Mouse (Mus musculus) bone marrow, adult 2 months (tissue): ENCODE results near the gene Erc1. TPM values are rescaled to one million over a fixed set of nuclear protein-coding genes. Genes with fewer than 3 reads are reported as not detected.
A peak's percentile ranks its signal among the peaks of the same experiment; 100 is the strongest.

Experiments used
- H3K27ac ChIP-seq: fragments of 200-500 bp; 2 replicates; pipeline ENCODE4 v1.5.1; 2012; ENCODE audit warnings: low read depth, mild to moderate bottlenecking, control low read depth, inconsistent platforms, low read length; ENCODE audit not compliant: control insufficient read depth, poor library complexity, insufficient read depth
- H3K4me1 ChIP-seq: fragments of 200-500 bp; 2 replicates; pipeline ENCODE4 v1.6.1; 2011; ENCODE audit warnings: low read length; ENCODE audit not compliant: control insufficient read depth, insufficient read depth
- H3K4me3 ChIP-seq: fragments of 200-500 bp; replicated peaks from 2 replicates; pipeline ENCODE3; 2011; ENCODE audit warnings: mild to moderate bottlenecking, low read depth, low read length, control low read depth; ENCODE audit not compliant: control insufficient read depth
- CTCF ChIP-seq: fragments of 200-500 bp; IDR thresholded peaks from 2 replicates; pipeline ENCODE4 v1.5.1; 2011; ENCODE audit warnings: low read length, control low read depth; ENCODE audit not compliant: control insufficient read depth, insufficient read depth
- POLR2A ChIP-seq: fragments of 200-500 bp; IDR thresholded peaks from 2 replicates; pipeline ENCODE4 v1.6.1; 2011; ENCODE audit warnings: low read depth, mild to moderate bottlenecking, control low read depth, low read length, borderline replicate concordance; ENCODE audit not compliant: control insufficient read depth
- WGBS: fragments of 180-500 bp; shearing (Covaris S2); methylation state at CpG from one replicate; pipeline ENCODE4 v1.1.7; 2018; 5-methylcytosine and 5-hydroxymethylcytosine counted together
- polyA plus RNA-seq: library from polyadenylated mRNA; stranded (reverse); fragments of >200 nt; gene quantifications from 2 replicates; pipeline ENCODE4 v1.2.4, GENCODE M21; 2011; ENCODE audit warnings: low replicate concordance; ENCODE audit not compliant: missing spikeins, insufficient read depth, insufficient read length

Gene Erc1
- polyA plus RNA-seq, 1 experiment, result 9.8 TPM

GRCm38 (mm10) chr6:119792562-119792961 is 55.4 kb downstream of the Erc1 start:
- Histone ChIP-seq H3K27ac (no peak overlapping the region), H3K4me1 (no peaks in the 10 kb centered on the region), H3K4me3 (no peak overlapping the region)
- 42% methylated on average over 2 of the region's 2 CpGs for WGBS
- TF ChIP-seq POLR2A (no peak), CTCF (0 out of 2 replicates have a peak, but pooled peaks have one; percentile 24)

GRCm38 (mm10) chr6:119782416-119782815 is 65.6 kb downstream of the Erc1 start:
- H3K4me3 ChIP-seq, result no peak overlapping the region
- no peak for TF ChIP-seq CTCF
- no peak for TF ChIP-seq POLR2A
- no peak overlapping the region for H3K27ac ChIP-seq
- H3K4me1 ChIP-seq, result no peaks in the 10 kb centered on the region
- 89% methylated on average over 2 of the region's 2 CpGs for WGBS

- Histone ChIP-seq H3K4me1 (no peaks in the 10 kb centered on the region), H3K4me3 (no peak overlapping the region), H3K27ac (no peak overlapping the region)
- no peak for TF ChIP-seq CTCF
- no peak for TF ChIP-seq POLR2A
- 82% methylated on average over 3 of the region's 3 CpGs for WGBS
Measured at GRCm38 (mm10) chr6:119781109-119781508, 66.9 kb downstream of the Erc1 start.

- Histone ChIP-seq H3K27ac (no peak overlapping the region), H3K4me3 (no peak overlapping the region), H3K4me1 (no peaks in the 10 kb centered on the region)
- 28% methylated on average over 1 of the region's 1 CpGs for WGBS
- TF ChIP-seq CTCF (no peak), POLR2A (no peak)
Measured at GRCm38 (mm10) chr6:119768778-119769177, 79.2 kb downstream of the Erc1 start.

- TF ChIP-seq CTCF, result no peak
- no peak for TF ChIP-seq POLR2A
- H3K4me3 ChIP-seq, result no peak overlapping the region
- no peak overlapping the region for H3K27ac ChIP-seq
- WGBS, result 85% methylated on average over 3 of the region's 3 CpGs
- no peaks in the 10 kb centered on the region for H3K4me1 ChIP-seq
Measured at GRCm38 (mm10) chr6:119764355-119764754, 83.6 kb downstream of the Erc1 start.

- H3K4me1 ChIP-seq, result no peaks in the 10 kb centered on the region
- TF ChIP-seq CTCF, result no peak
- TF ChIP-seq POLR2A, result no peak
- 74% methylated on average over 3 of the region's 3 CpGs for whole genome bisulfite sequencing
- no peak overlapping the region for H3K27ac ChIP-seq
- no peak overlapping the region for H3K4me3 ChIP-seq
Measured at GRCm38 (mm10) chr6:119759866-119760265, 88.1 kb downstream of the Erc1 start.

- no peak for TF ChIP-seq POLR2A
- no peak for TF ChIP-seq CTCF
- no peak overlapping the region for H3K4me3 ChIP-seq
- 89% methylated on average over 2 of the region's 2 CpGs for WGBS
- no peak overlapping the region for H3K27ac ChIP-seq
- no peaks in the 10 kb centered on the region for H3K4me1 ChIP-seq
Measured at GRCm38 (mm10) chr6:119758490-119758889, 89.5 kb downstream of the Erc1 start.

- no peak for TF ChIP-seq CTCF
- TF ChIP-seq POLR2A, result no peak
- no peak overlapping the region for H3K4me3 ChIP-seq
- no peak overlapping the region for H3K27ac ChIP-seq
- 72% methylated on average over 5 of the region's 5 CpGs for WGBS
- no peaks in the 10 kb centered on the region for H3K4me1 ChIP-seq
Measured at GRCm38 (mm10) chr6:119757796-119758195, 90.2 kb downstream of the Erc1 start.

GRCm38 (mm10) chr6:119755866-119756265 is 92.1 kb downstream of the Erc1 start:
- Histone ChIP-seq H3K27ac (no peak overlapping the region), H3K4me3 (no peak overlapping the region), H3K4me1 (no peaks in the 10 kb centered on the region)
- TF ChIP-seq POLR2A (no peak), CTCF (no peak)
- 20% methylated on average over 3 of the region's 3 CpGs for WGBS
